Mouse (Mus musculus): Measurements from ENCODE around the gene Epgn.

GRCm38 (mm10) chr5:91035341-91035740 lies 8.1 kb downstream of the Epgn start:
- TF ChIP-seq CTCF (IDR thresholded peaks at IDR 0.05; ENCODE audit: low read depth): no peak
- TF ChIP-seq EP300 (IDR thresholded peaks at IDR 0.05; ENCODE audit: low read depth): no peak

All from liver, embryonic 14.5 days (tissue).